Mouse (Mus musculus): ENCODE measurements around the gene Ccl27a. TPM values are rescaled to one million over a fixed set of nuclear protein-coding genes. Genes with fewer than 3 reads are reported as not detected.
A peak's percentile ranks its signal among the peaks of the same experiment; 100 is the strongest.

Gene Ccl27a
- polyA plus RNA-seq, 1 experiment = 236 TPM

GRCm38 (mm10) chr4:41762099-41762687 lies 11.9 kb downstream of the Ccl27a start:
- peaks cover 36% of the 10 kb centered on the region for H3K4me1 ChIP-seq (ENCODE audit: control insufficient read depth, insufficient read depth, low read length)
- DNase-seq = peak in 1 of 2 experiments; percentile 23
- no peaks in the 10 kb centered on the region for H3K27me3 ChIP-seq (ENCODE audit: control insufficient read depth, insufficient read depth, low read length)
- WGBS = 48% methylated on average over 8 of the region's 8 CpGs
- peak overlapping the region; percentile 73 for H3K27ac ChIP-seq (ENCODE audit: insufficient read depth, low read length)
- H3K4me3 ChIP-seq (replicated peaks; ENCODE audit: insufficient read depth, low read depth, low read length) = no peak overlapping the region
- TF ChIP-seq CTCF (IDR thresholded peaks at IDR 0.05; ENCODE audit: borderline replicate concordance, insufficient read depth, low read depth, low read length) = no peak
- TF ChIP-seq POLR2A (IDR thresholded peaks at IDR 0.05; ENCODE audit: borderline replicate concordance, insufficient read depth, low read length) = no peak

DNA sequence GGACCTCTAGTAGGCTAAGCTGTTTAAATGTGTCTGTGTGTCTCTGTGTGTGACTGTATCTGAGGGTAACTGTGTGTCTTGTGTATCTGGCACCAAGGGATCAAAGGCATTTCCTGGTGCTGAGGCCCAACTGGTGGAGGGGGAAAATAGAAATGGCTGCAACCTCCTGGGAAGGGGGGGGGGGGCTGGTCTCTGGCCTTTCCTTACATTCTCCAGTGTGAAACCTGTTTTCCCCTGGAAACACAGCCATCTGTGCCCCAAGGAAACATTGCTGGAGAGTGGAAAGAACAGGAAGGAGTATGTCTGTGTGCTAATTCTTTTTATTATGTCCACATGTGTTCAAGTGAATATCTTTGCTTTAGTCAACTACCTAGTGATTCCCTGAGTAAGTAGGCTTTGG lies 12.4 kb downstream of the Ccl27a start:
- peak overlapping the region; percentile 66 for H3K27ac ChIP-seq (ENCODE audit: insufficient read depth, low read length)
- TF ChIP-seq POLR2A (IDR thresholded peaks at IDR 0.05; ENCODE audit: borderline replicate concordance, insufficient read depth, low read length) = no peak
- TF ChIP-seq CTCF (IDR thresholded peaks at IDR 0.05; ENCODE audit: borderline replicate concordance, insufficient read depth, low read depth, low read length) = no peak
- H3K4me3 ChIP-seq (replicated peaks; ENCODE audit: insufficient read depth, low read depth, low read length) = peak overlapping the region; percentile 56

GRCm38 (mm10) chr4:41760911-41761310 lies 13.1 kb downstream of the Ccl27a start:
- no peaks in the 10 kb centered on the region for H3K27me3 ChIP-seq (ENCODE audit: control insufficient read depth, insufficient read depth, low read length)
- WGBS = 53% methylated on average over 4 of the region's 4 CpGs
- no peak for DNase-seq
- H3K4me1 ChIP-seq (ENCODE audit: control insufficient read depth, insufficient read depth, low read length) = peaks cover 43% of the 10 kb centered on the region
- peak overlapping the region; percentile 66 for H3K27ac ChIP-seq (ENCODE audit: insufficient read depth, low read length)
- H3K4me3 ChIP-seq (replicated peaks; ENCODE audit: insufficient read depth, low read depth, low read length) = peak overlapping the region; percentile 56
- no peak for TF ChIP-seq POLR2A (IDR thresholded peaks at IDR 0.05; ENCODE audit: borderline replicate concordance, insufficient read depth, low read length)
- TF ChIP-seq CTCF (IDR thresholded peaks at IDR 0.05; ENCODE audit: borderline replicate concordance, insufficient read depth, low read depth, low read length) = no peak

More for the DNA sequence above, 12.4 kb downstream of the Ccl27a start:
- DNase-seq = no peak
- H3K4me1 ChIP-seq (ENCODE audit: control insufficient read depth, insufficient read depth, low read length) = peaks cover 40% of the 10 kb centered on the region
- no peaks in the 10 kb centered on the region for H3K27me3 ChIP-seq (ENCODE audit: control insufficient read depth, insufficient read depth, low read length)

DNA sequence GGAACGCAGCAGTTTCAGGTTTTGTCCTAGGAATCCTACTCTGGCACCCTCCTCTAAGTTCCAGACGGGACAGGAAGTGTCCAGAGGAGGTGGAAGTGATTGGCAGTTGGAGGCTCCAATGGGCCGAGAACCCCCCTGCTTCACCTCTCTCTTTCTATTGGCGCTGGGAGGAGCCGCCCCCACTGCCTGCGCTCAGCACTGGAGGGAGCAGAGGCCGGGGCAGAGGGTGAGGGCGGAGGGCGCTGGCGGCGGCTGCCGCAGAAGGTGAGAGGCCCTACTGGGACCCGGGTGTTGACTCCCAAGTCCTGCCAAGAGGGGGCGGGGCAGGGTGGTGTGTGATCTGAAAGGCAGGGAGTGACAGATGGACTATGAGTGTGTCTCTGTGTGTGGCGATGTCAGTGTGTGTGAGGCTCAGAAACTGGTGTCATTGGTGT lies 13.7 kb downstream of the Ccl27a start:
- 2% methylated on average over 15 of the region's 15 CpGs for WGBS
- peak; percentile 93 to 95 for DNase-seq
- Histone ChIP-seq H3K27ac (ENCODE audit: insufficient read depth, low read length) (peak overlapping the region; percentile 66), H3K27me3 (ENCODE audit: control insufficient read depth, insufficient read depth, low read length) (no peaks in the 10 kb centered on the region), H3K4me3 (replicated peaks; ENCODE audit: insufficient read depth, low read depth, low read length) (peak overlapping the region; percentile 56), H3K4me1 (ENCODE audit: control insufficient read depth, insufficient read depth, low read length) (peaks cover 43% of the 10 kb centered on the region)
- TF ChIP-seq POLR2A (IDR thresholded peaks at IDR 0.05; ENCODE audit: borderline replicate concordance, insufficient read depth, low read length) (peak; percentile 53), CTCF (IDR thresholded peaks at IDR 0.05; ENCODE audit: borderline replicate concordance, insufficient read depth, low read depth, low read length) (no peak)

DNA sequence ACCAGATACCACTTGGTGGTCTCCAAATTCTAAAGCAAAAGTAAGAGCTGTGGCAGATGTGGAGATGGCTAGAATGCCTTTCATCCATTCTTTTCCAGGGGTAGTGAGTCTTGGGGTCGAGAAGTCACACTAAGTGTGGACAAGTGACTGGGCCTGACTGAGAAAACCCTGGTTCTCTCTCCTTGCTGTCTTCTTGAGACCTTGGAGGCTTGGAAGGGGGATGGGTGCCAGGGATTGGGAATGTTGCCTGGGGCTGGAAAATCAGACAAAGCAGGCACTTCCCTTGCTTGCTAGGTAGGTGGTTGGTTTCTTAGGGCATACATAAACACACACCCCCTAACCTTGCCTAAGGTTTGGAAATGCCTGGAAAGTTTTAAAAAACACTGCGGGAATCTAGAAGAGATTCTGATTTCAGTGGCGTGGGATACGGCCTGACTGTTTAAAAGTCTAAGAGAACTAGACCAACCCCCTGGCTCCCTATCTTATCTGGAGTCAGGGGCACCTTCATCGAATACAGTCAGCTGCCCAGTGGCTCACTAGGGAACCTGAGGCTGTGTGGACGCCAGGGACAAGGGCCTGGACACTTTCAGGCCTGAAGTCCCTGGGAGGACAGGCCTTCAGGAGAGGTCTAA lies 14.3 kb downstream of the Ccl27a start:
- TF ChIP-seq POLR2A (IDR thresholded peaks at IDR 0.05; ENCODE audit: borderline replicate concordance, insufficient read depth, low read length) (no peak), CTCF (IDR thresholded peaks at IDR 0.05; ENCODE audit: borderline replicate concordance, insufficient read depth, low read depth, low read length) (no peak)
- WGBS = 40% methylated on average over 6 of the region's 6 CpGs
- Histone ChIP-seq H3K27ac (ENCODE audit: insufficient read depth, low read length) (peak overlapping the region; percentile 66), H3K4me1 (ENCODE audit: control insufficient read depth, insufficient read depth, low read length) (peaks cover 43% of the 10 kb centered on the region), H3K27me3 (ENCODE audit: control insufficient read depth, insufficient read depth, low read length) (no peaks in the 10 kb centered on the region), H3K4me3 (replicated peaks; ENCODE audit: insufficient read depth, low read depth, low read length) (peak overlapping the region; percentile 56)
- no peak for DNase-seq

GRCm38 (mm10) chr4:41759206-41759605 lies 14.8 kb downstream of the Ccl27a start:
- no peak for DNase-seq
- TF ChIP-seq CTCF (IDR thresholded peaks at IDR 0.05; ENCODE audit: borderline replicate concordance, insufficient read depth, low read depth, low read length) = no peak
- no peak for TF ChIP-seq POLR2A (IDR thresholded peaks at IDR 0.05; ENCODE audit: borderline replicate concordance, insufficient read depth, low read length)
- no peak overlapping the region for H3K4me3 ChIP-seq (replicated peaks; ENCODE audit: insufficient read depth, low read depth, low read length)
- peaks cover 43% of the 10 kb centered on the region for H3K4me1 ChIP-seq (ENCODE audit: control insufficient read depth, insufficient read depth, low read length)
- peak overlapping the region; percentile 66; the same call in 1 of the 2 replicates for H3K27ac ChIP-seq (ENCODE audit: insufficient read depth, low read length)
- WGBS = 29% methylated on average over 9 of the region's 9 CpGs
- no peaks in the 10 kb centered on the region for H3K27me3 ChIP-seq (ENCODE audit: control insufficient read depth, insufficient read depth, low read length)

GRCm38 (mm10) chr4:41758701-41759100 lies 15.3 kb downstream of the Ccl27a start:
- Histone ChIP-seq H3K27me3 (ENCODE audit: control insufficient read depth, insufficient read depth, low read length) (no peaks in the 10 kb centered on the region), H3K4me3 (replicated peaks; ENCODE audit: insufficient read depth, low read depth, low read length) (no peak overlapping the region), H3K4me1 (ENCODE audit: control insufficient read depth, insufficient read depth, low read length) (peaks cover 43% of the 10 kb centered on the region), H3K27ac (ENCODE audit: insufficient read depth, low read length) (no peak overlapping the region)
- no peak for DNase-seq
- 89% methylated on average over 4 of the region's 4 CpGs for WGBS
- TF ChIP-seq POLR2A (IDR thresholded peaks at IDR 0.05; ENCODE audit: borderline replicate concordance, insufficient read depth, low read length) (no peak), CTCF (IDR thresholded peaks at IDR 0.05; ENCODE audit: borderline replicate concordance, insufficient read depth, low read depth, low read length) (no peak)

DNA sequence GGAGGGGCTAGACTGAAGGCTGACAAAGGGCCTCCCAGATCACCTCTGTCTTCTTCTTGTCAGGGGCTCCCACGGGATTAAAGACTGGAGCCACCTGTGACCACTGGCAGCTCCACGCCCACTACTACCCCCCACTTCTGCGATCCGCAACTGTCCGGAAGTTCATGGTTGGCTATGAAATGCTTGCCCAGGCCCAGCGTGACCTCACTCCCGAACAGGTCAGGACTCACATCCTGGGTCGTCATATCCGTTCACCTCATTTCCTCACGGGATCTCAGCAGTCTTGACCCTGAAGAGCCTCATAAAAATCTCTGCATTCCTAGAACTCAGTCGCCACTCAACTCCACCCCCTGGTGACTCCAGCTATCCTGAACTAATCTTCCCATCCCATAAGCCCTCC lies 16.0 kb downstream of the Ccl27a start:
- no peak for DNase-seq
- H3K4me1 ChIP-seq (ENCODE audit: control insufficient read depth, insufficient read depth, low read length) = peaks cover 44% of the 10 kb centered on the region
- TF ChIP-seq CTCF (IDR thresholded peaks at IDR 0.05; ENCODE audit: borderline replicate concordance, insufficient read depth, low read depth, low read length) (no peak), POLR2A (IDR thresholded peaks at IDR 0.05; ENCODE audit: borderline replicate concordance, insufficient read depth, low read length) (no peak)
- WGBS = 68% methylated on average over 11 of the region's 11 CpGs
- H3K27ac ChIP-seq (ENCODE audit: insufficient read depth, low read length) = no peak overlapping the region
- H3K27me3 ChIP-seq (ENCODE audit: control insufficient read depth, insufficient read depth, low read length) = no peaks in the 10 kb centered on the region
- H3K4me3 ChIP-seq (replicated peaks; ENCODE audit: insufficient read depth, low read depth, low read length) = no peak overlapping the region

All from cerebellum, adult 2 months (tissue).